Mouse (Mus musculus) megakaryocyte, embryonic 14.5 days (primary cell): ENCODE data around the gene Isoc2b. TPM values are rescaled to one million over a fixed set of nuclear protein-coding genes. Genes with fewer than 3 reads are reported as not detected.

Source experiments
- H3K27me3 ChIP-seq: replicated peaks from 2 replicates; pipeline ENCODE3; 2012; ENCODE audit warnings: inconsistent platforms
- H3K36me3 ChIP-seq: replicated peaks from 2 replicates; pipeline ENCODE3; 2012; ENCODE audit warnings: low read length, inconsistent platforms, mixed read lengths
- H3K4me1 ChIP-seq: 2 replicates; pipeline ENCODE4 v1.6.1; 2012; ENCODE audit warnings: inconsistent platforms
- H3K4me3 ChIP-seq: replicated peaks from 2 replicates; pipeline ENCODE3; 2012; ENCODE audit warnings: moderate library complexity, mild to moderate bottlenecking, inconsistent platforms
- H3K9me3 ChIP-seq: 2 replicates; pipeline ENCODE4 v1.6.1; 2012; ENCODE audit warnings: inconsistent platforms
- FLI1 ChIP-seq: IDR thresholded peaks from 2 replicates; pipeline ENCODE4 v1.6.1; 2012; ENCODE audit warnings: low read length, inconsistent platforms, mixed read lengths
- GATA1 ChIP-seq: IDR thresholded peaks from 3 replicates; pipeline ENCODE4 v1.6.1; 2012; ENCODE audit warnings: mixed read lengths, low read length, inconsistent platforms, borderline replicate concordance
- polyA plus RNA-seq: library from polyadenylated mRNA; stranded (reverse); fragments of >175 nt; gene quantifications from 2 replicates; pipeline ENCODE4 v1.2.3, GENCODE M21; 2012; ENCODE audit warnings: low replicate concordance; ENCODE audit not compliant: insufficient read depth

Gene Isoc2b
- polyA plus RNA-seq, 1 experiment = 6.1 TPM

- no peaks in the 10 kb centered on the region for H3K36me3 ChIP-seq
- TF ChIP-seq FLI1 (no peak), GATA1 (no peak)
- H3K4me3 ChIP-seq = no peak overlapping the region
- H3K4me1 ChIP-seq = no peaks in the 10 kb centered on the region
- H3K9me3 ChIP-seq = no peaks in the 10 kb centered on the region
- peaks cover 7% of the 10 kb centered on the region for H3K27me3 ChIP-seq
Measured at GRCm38 (mm10) chr7:4857321-4857720, 12.7 kb downstream of the Isoc2b start.

- TF ChIP-seq GATA1 (no peak), FLI1 (no peak)
- Histone ChIP-seq H3K27me3 (peaks cover 7% of the 10 kb centered on the region), H3K4me3 (no peak overlapping the region), H3K4me1 (no peaks in the 10 kb centered on the region), H3K9me3 (no peaks in the 10 kb centered on the region), H3K36me3 (no peaks in the 10 kb centered on the region)
Measured at GRCm38 (mm10) chr7:4856508-4856907, 13.6 kb downstream of the Isoc2b start.

GRCm38 (mm10) chr7:4853613-4854012, 16.4 kb downstream of the Isoc2b start:
- Histone ChIP-seq H3K27me3 (peaks cover 9% of the 10 kb centered on the region), H3K36me3 (peaks cover 9% of the 10 kb centered on the region), H3K9me3 (peaks cover 2% of the 10 kb centered on the region; the same call in 1 of the 2 replicates), H3K4me3 (no peak overlapping the region), H3K4me1 (no peaks in the 10 kb centered on the region)
- TF ChIP-seq FLI1 (no peak), GATA1 (no peak)

GRCm38 (mm10) chr7:4851315-4851688, 18.8 kb downstream of the Isoc2b start:
- TF ChIP-seq GATA1 (no peak), FLI1 (no peak)
- H3K4me1 ChIP-seq = no peaks in the 10 kb centered on the region
- H3K27me3 ChIP-seq = peaks cover 10% of the 10 kb centered on the region
- peaks cover 19% of the 10 kb centered on the region for H3K9me3 ChIP-seq
- peaks cover 9% of the 10 kb centered on the region for H3K36me3 ChIP-seq
- H3K4me3 ChIP-seq = no peak overlapping the region

GRCm38 (mm10) chr7:4850621-4851314, 19.3 kb downstream of the Isoc2b start:
- peaks cover 15% of the 10 kb centered on the region for H3K27me3 ChIP-seq
- H3K9me3 ChIP-seq = peaks cover 23% of the 10 kb centered on the region
- no peak overlapping the region for H3K4me3 ChIP-seq
- TF ChIP-seq FLI1 (no peak), GATA1 (no peak)
- no peaks in the 10 kb centered on the region for H3K4me1 ChIP-seq
- H3K36me3 ChIP-seq = peaks cover 9% of the 10 kb centered on the region

- H3K27me3 ChIP-seq = peaks cover 28% of the 10 kb centered on the region
- H3K4me3 ChIP-seq = no peak overlapping the region
- TF ChIP-seq GATA1 = no peak
- TF ChIP-seq FLI1 = no peak
- peaks cover 35% of the 10 kb centered on the region for H3K9me3 ChIP-seq
- peaks cover 9% of the 10 kb centered on the region for H3K36me3 ChIP-seq
- peaks cover 1% of the 10 kb centered on the region; the same call in 1 of the 2 replicates for H3K4me1 ChIP-seq
Measured at GRCm38 (mm10) chr7:4849372-4849771, 20.7 kb downstream of the Isoc2b start.

- Histone ChIP-seq H3K36me3 (peaks cover 6% of the 10 kb centered on the region), H3K9me3 (peaks cover 48% of the 10 kb centered on the region), H3K27me3 (peaks cover 61% of the 10 kb centered on the region), H3K4me1 (peaks cover 22% of the 10 kb centered on the region), H3K4me3 (no peak overlapping the region)
- TF ChIP-seq GATA1 = no peak
- no peak for TF ChIP-seq FLI1
Measured at GRCm38 (mm10) chr7:4844917-4845309, 25.1 kb downstream of the Isoc2b start.

- peaks cover 22% of the 10 kb centered on the region for H3K4me1 ChIP-seq
- peaks cover 48% of the 10 kb centered on the region for H3K9me3 ChIP-seq
- TF ChIP-seq GATA1 = no peak
- TF ChIP-seq FLI1 = no peak
- H3K4me3 ChIP-seq = no peak within 1 kb of the TSS
- peaks cover 65% of the 10 kb centered on the region for H3K27me3 ChIP-seq
- peaks cover 3% of the 10 kb centered on the region for H3K36me3 ChIP-seq
Measured at GRCm38 (mm10) chr7:4844245-4844916, 25.7 kb downstream of the Isoc2b start, which contains the start of gene Shisa7. Shisa7 (minus strand) TSS chr7:4844696.

GRCm38 (mm10) chr7:4843604-4844244, 26.3 kb downstream of the Isoc2b start:
- no peak overlapping the region for H3K4me3 ChIP-seq
- peaks cover 22% of the 10 kb centered on the region for H3K4me1 ChIP-seq
- peaks cover 71% of the 10 kb centered on the region for H3K27me3 ChIP-seq
- peaks cover 46% of the 10 kb centered on the region for H3K9me3 ChIP-seq
- no peaks in the 10 kb centered on the region for H3K36me3 ChIP-seq
- TF ChIP-seq FLI1 (no peak), GATA1 (no peak)
